In the genomic region with DNA sequence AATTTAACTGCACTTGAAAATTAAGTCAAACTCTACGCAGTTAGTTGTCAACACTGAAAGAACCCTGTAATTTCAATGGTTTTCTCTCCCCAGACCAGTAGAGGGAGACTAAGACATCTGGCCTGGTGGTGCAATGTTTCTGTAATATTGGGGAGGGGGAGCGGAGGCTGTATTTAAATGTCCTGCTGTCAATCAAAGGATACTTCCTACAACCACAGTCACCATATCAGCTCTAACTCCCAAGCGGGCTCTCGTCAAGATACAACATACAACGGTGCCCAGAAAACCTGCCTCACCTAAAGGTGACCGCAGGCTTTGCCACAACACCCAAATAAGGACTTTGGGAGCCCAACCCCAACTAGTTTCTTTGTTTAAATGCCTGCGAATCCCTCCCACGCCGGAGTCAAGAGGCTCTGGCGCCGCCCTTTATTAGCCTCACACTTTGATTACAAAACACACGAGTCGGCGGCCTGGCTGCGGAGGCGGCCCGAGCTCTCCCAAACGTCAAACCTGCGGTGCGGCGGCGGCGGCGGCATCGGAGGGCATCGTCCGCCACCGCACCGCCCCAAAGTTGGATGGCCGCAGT, we compare ENCODE assay signal across 8 mouse cellular contexts. TPM values are rescaled to one million over a fixed set of nuclear protein-coding genes. Genes with fewer than 3 reads are reported as not detected.
DNase-seq lines count a peak whose midpoint lies in the region; ATAC-seq and TF ChIP-seq lines count a peak whose summit lies in the region.

No protein-coding gene starts in this region.

- H3K27ac ChIP-seq in forebrain, embryonic 11.5 days (ENCODE audit: low read depth, low read length), result peak overlapping the region; percentile 96
- peak overlapping the region; percentile 97 for H3K27ac ChIP-seq in heart, embryonic 15.5 days
- H3K27ac ChIP-seq in liver, postnatal 0 days (ENCODE audit: low read depth), result peak overlapping the region; percentile 99
- peak overlapping the region; percentile 99 for H3K27ac ChIP-seq in neural tube, embryonic 13.5 days (replicated peaks)

- peak; percentile 14; the same call in 1 of the 2 replicates for TF ChIP-seq EP300 in liver, postnatal 0 days (IDR thresholded peaks at IDR 0.05; ENCODE audit: low read depth)

- DNase-seq in c-Kit-negative CD71-positive TER-119-positive erythroid progenitor cells, embryonic 14.5 days (ENCODE audit: low read depth, low spot score), result peak; percentile 71
- DNase-seq in forebrain, embryonic 11.5 days (ENCODE audit: low spot score), result peak; percentile 84
- DNase-seq in kidney, postnatal 14 days, result peak; percentile 85
- DNase-seq in liver, postnatal 0 days, result peak; percentile 86
- peak; percentile 53 for DNase-seq in telencephalon, adult 2 months (ENCODE audit: low read depth, low spot score)

- peaks cover 25% of the 10 kb centered on the region for H3K4me1 ChIP-seq in E14TG2a.4 (replicated peaks; ENCODE audit: low read depth, low read length)
- 0 out of 2 replicates have a peak, but pooled peaks cover 2% of the 10 kb centered on the region for H3K4me1 ChIP-seq in forebrain, embryonic 11.5 days (replicated peaks; ENCODE audit: control insufficient read depth, insufficient read depth, low read length)
- H3K4me1 ChIP-seq in heart, embryonic 15.5 days (replicated peaks), result peaks cover 3% of the 10 kb centered on the region; the same call in 1 of the 2 replicates
- H3K4me1 ChIP-seq in liver, postnatal 0 days (ENCODE audit: insufficient read depth), result peaks cover 15% of the 10 kb centered on the region
- peaks cover 24% of the 10 kb centered on the region for H3K4me1 ChIP-seq in neural tube, embryonic 13.5 days (replicated peaks)

- no peaks in the 10 kb centered on the region for H3K9me3 ChIP-seq in E14TG2a.4 (ENCODE audit: low read length)
- H3K9me3 ChIP-seq in forebrain, embryonic 11.5 days (ENCODE audit: control insufficient read depth, low read length), result no peaks in the 10 kb centered on the region
- H3K9me3 ChIP-seq in heart, embryonic 15.5 days (replicated peaks), result no peaks in the 10 kb centered on the region
- H3K9me3 ChIP-seq in liver, postnatal 0 days (ENCODE audit: low read length), result no peaks in the 10 kb centered on the region
- H3K9me3 ChIP-seq in neural tube, embryonic 13.5 days, result no peaks in the 10 kb centered on the region

- peak; percentile 58 for ATAC-seq in forebrain, embryonic 11.5 days (replicated peaks; ENCODE audit: low FRiP score)
- peak; percentile 41 for ATAC-seq in heart, embryonic 15.5 days (replicated peaks; ENCODE audit: insufficient number of reproducible peaks, insufficient read depth, low FRiP score, low read depth)
- ATAC-seq in liver, postnatal 0 days, result peak; percentile 53
- peak; percentile 17 for ATAC-seq in neural tube, embryonic 13.5 days (ENCODE audit: low read depth)

- H3K4me3 ChIP-seq in E14TG2a.4 (replicated peaks; ENCODE audit: low read length), result peak overlapping the region; percentile 98
- H3K4me3 ChIP-seq in forebrain, embryonic 11.5 days (ENCODE audit: low read depth, low read length), result peak overlapping the region; percentile 98
- peak overlapping the region; percentile 88 for H3K4me3 ChIP-seq in heart, embryonic 15.5 days
- H3K4me3 ChIP-seq in liver, postnatal 0 days (ENCODE audit: low read depth, low read length), result peak overlapping the region; percentile 92
- H3K4me3 ChIP-seq in neural tube, embryonic 13.5 days, result peak overlapping the region; percentile 99

- H3K9ac ChIP-seq in forebrain, embryonic 11.5 days (ENCODE audit: low read length), result peak overlapping the region; percentile 97
- H3K9ac ChIP-seq in heart, embryonic 15.5 days, result peak overlapping the region; percentile 96
- peak overlapping the region; percentile 92 for H3K9ac ChIP-seq in liver, postnatal 0 days (replicated peaks)
- peak overlapping the region; percentile 98 for H3K9ac ChIP-seq in neural tube, embryonic 13.5 days

- H3K4me2 ChIP-seq in forebrain, embryonic 11.5 days (ENCODE audit: low read depth, low read length, severe bottlenecking), result peak overlapping the region; percentile 72
- H3K4me2 ChIP-seq in heart, embryonic 15.5 days, result peak overlapping the region; percentile 80
- H3K4me2 ChIP-seq in liver, postnatal 0 days (ENCODE audit: low read depth, low read length), result peak overlapping the region; percentile 89
- H3K4me2 ChIP-seq in neural tube, embryonic 13.5 days, result peak overlapping the region; percentile 79

- peaks cover 6% of the 10 kb centered on the region; the same call in 1 of the 2 replicates for H3K27me3 ChIP-seq in E14TG2a.4 (ENCODE audit: insufficient read depth, low read length)
- H3K27me3 ChIP-seq in forebrain, embryonic 11.5 days (ENCODE audit: control insufficient read depth, insufficient read depth, low read length), result no peaks in the 10 kb centered on the region
- no peaks in the 10 kb centered on the region for H3K27me3 ChIP-seq in heart, embryonic 15.5 days
- no peaks in the 10 kb centered on the region for H3K27me3 ChIP-seq in liver, postnatal 0 days (ENCODE audit: insufficient read depth, low read length)
- H3K27me3 ChIP-seq in neural tube, embryonic 13.5 days, result no peaks in the 10 kb centered on the region

- peak; percentile 59 for TF ChIP-seq CTCF in E14TG2a.4 (conservative IDR thresholded peaks at IDR 0.05; ENCODE audit: low read length)
- TF ChIP-seq CTCF in liver, postnatal 0 days (IDR thresholded peaks at IDR 0.05; ENCODE audit: low read depth), result peak; percentile 86

- H3K36me3 ChIP-seq in E14TG2a.4 (ENCODE audit: insufficient read depth, low read length), result no peaks in the 10 kb centered on the region
- H3K36me3 ChIP-seq in forebrain, embryonic 11.5 days (ENCODE audit: control insufficient read depth, insufficient read depth, low read length), result no peaks in the 10 kb centered on the region
- no peaks in the 10 kb centered on the region for H3K36me3 ChIP-seq in heart, embryonic 15.5 days
- H3K36me3 ChIP-seq in liver, postnatal 0 days (replicated peaks; ENCODE audit: insufficient read depth, low read length), result no peaks in the 10 kb centered on the region
- no peaks in the 10 kb centered on the region for H3K36me3 ChIP-seq in neural tube, embryonic 13.5 days

- under 1% methylated on average over 30 of the region's 30 CpGs for WGBS in forebrain, embryonic 11.5 days
- WGBS in heart, embryonic 15.5 days, result 0% methylated on average over 30 of the region's 30 CpGs
- WGBS in liver, postnatal 0 days (ENCODE audit: insufficient replicate concordance), result under 1% methylated on average over 29 of the region's 30 CpGs
- WGBS in neural tube, embryonic 13.5 days, result under 1% methylated on average over 30 of the region's 30 CpGs

RNA-seq across cellular contexts. Expression of a gene that starts 1.4 kb away (rescaled TPM):
- 14.4 and 16.3 TPM in 2 replicates for polyA plus RNA-seq in forebrain, embryonic 11.5 days (2014; fragmentation: Nextera tagmentation; extraction: Ambion mirVana)
- 4.6 and 5.4 TPM in 2 replicates for polyA plus RNA-seq in heart, embryonic 15.5 days (2015; fragmentation: Nextera tagmentation; extraction: Ambion mirVana)
- polyA plus RNA-seq in liver, postnatal 0 days (2015; fragmentation: Nextera tagmentation; extraction: Ambion mirVana), result 3.6 and 4.2 TPM in 2 replicates
- 9.7 and 11.1 TPM in 2 replicates for polyA plus RNA-seq in neural tube, embryonic 13.5 days (2015; fragmentation: Nextera tagmentation; extraction: Ambion mirVana)

Comparison
In these comparisons a context has a peak if more than half of its experiments do, and no peak if none do; other contexts are left out.
1. Peak in every context shown above with its lines: DNase-seq, ATAC-seq, H3K4me3 ChIP-seq and H3K27ac ChIP-seq.